Mouse (Mus musculus) liver, adult (tissue): ENCODE results near the gene Gm3558.
"Not testable (repeated sequence)": the region's sequence is repeated elsewhere in the genome, so short reads cannot be mapped to it uniquely, and the experiment has no call there.

Source experiments
- GATA4 ChIP-seq: IDR thresholded peaks from 2 replicates; pipeline ENCODE4 v1.6.1; 2014; ENCODE audit warnings: mild to moderate bottlenecking, low read length; ENCODE audit not compliant: insufficient replicate concordance

Gene Gm3558

DNA sequence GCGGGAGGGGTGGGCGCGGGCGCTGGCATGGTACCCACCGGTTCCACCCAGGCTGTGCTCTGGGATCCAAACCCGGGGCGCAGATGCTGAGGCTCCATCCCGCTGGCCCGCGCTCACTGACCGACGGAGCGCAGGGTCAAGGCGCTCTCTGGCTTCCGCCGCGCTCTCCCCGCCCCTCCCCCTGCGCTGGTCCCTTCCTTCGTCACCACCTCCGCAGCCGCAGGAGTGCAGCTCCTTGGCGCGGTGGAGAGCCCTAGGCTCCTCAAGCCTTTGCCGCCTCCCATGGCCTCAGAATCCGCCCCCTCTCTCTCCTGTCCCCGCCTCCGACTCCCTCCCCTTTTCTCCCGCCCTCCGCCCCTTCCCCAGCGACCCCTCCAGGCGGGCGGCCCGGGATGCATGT is at the start of gene Gm3558:
Gene Gm3558 (minus strand): TSS at position 185 of the 400 bp plus-strand sequence.
- TF ChIP-seq GATA4 = not testable (repeated sequence)

DNA sequence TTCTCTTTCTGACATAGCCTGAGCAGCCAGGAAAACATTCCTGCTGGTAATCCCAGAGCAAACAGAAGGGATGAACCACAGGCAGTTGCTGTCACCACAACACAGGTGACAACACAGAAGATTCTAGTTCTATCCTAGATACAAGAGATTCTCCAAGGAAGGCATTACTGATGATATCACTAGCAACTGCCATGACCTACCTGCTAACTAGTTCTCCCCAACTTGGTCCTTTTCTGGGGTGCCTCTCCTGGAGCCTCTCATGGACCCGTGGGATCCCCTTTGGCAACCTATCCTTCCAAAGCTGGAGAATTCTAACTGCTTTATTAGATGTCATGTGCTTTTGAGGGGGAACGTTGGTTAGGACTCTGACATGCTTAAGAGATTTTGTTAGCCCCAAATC is 27.1 kb upstream of the Gm3558 start, which contains the start of gene Gm10338:
Gene Gm10338 (minus strand): TSS at position 101 of the 400 bp plus-strand sequence.
- TF ChIP-seq GATA4 = not testable (repeated sequence)
